Mouse (Mus musculus): Measurements from ENCODE around the gene Igdcc3. TPM values are rescaled to one million over a fixed set of nuclear protein-coding genes. Genes with fewer than 3 reads are reported as not detected.
A peak's percentile ranks its signal among the peaks of the same experiment; 100 is the strongest.
"Not testable (repeated sequence)": the region's sequence is repeated elsewhere in the genome, so short reads cannot be mapped to it uniquely, and the experiment has no call there.

The Igdcc3 gene
- polyA plus RNA-seq, 1 experiment from 2014 or later = 208 TPM

GRCm38 (mm10) chr9:65201381-65202164 lies 60.6 kb downstream of the Igdcc3 start:
- Histone ChIP-seq H3K36me3 (replicated peaks) (no peaks in the 10 kb centered on the region), H3K27ac (peak overlapping the region; percentile 88), H3K27me3 (ENCODE audit: poor library complexity, severe bottlenecking) (no peaks in the 10 kb centered on the region), H3K9me3 (no peaks in the 10 kb centered on the region), H3K4me1 (peaks cover 28% of the 10 kb centered on the region), H3K4me3 (peak overlapping the region; percentile 51)
- DNase-seq (ENCODE audit: extremely low spot score, low spot score) = peak; percentile 71
- 1% methylated on average over 18 of the region's 18 CpGs for WGBS

GRCm38 (mm10) chr9:65202165-65202754 lies 61.3 kb downstream of the Igdcc3 start:
- no peaks in the 10 kb centered on the region for H3K36me3 ChIP-seq (replicated peaks)
- H3K9me3 ChIP-seq = no peaks in the 10 kb centered on the region; the same call in 1 of the 2 replicates
- H3K4me3 ChIP-seq = peak overlapping the region; percentile 51
- no peaks in the 10 kb centered on the region for H3K27me3 ChIP-seq (ENCODE audit: poor library complexity, severe bottlenecking)
- H3K4me1 ChIP-seq = peaks cover 24% of the 10 kb centered on the region
- H3K27ac ChIP-seq = peak overlapping the region; percentile 88
- DNase-seq (ENCODE audit: extremely low spot score, low spot score) = no peak
- WGBS = 31% methylated on average over 10 of the region's 11 CpGs

DNA sequence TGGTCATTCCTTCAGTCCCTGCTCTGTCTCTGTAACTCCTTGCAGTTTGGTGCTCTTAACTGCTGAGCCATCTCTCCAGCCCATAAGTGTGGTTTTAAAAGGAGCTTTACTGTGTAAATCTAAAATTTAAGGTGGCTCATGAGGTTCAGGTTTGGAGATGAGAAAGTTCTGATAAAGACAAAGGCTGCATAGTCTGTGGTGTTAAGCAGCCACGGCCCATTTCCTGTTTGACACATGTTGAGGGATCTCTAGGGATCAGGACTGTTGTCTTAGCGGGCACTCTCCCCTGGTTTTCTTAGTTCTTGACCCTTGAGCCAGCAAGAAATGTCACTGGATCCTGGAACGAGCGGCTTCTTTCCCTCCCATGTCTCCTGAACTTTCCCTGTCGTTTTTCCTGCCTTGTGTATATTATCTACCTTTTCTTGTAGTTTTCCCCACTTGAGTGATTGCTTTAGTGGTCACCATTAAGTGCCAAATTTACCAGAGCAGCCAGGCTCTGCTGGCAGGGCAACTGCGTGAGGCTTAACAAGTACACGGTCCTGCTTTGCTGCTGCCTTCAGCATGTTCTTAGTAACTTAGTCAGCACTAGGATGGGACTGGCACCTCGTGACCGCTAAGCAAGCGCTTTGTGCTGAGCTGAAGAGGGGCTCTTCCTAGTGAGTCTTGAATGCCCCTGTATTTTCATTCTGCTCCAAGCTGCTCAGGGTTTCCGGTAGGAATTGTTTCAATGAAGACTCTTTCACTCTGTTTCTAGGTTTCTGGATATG lies 64.2 kb downstream of the Igdcc3 start:
- H3K9me3 ChIP-seq = no peaks in the 10 kb centered on the region; the same call in 1 of the 2 replicates
- DNase-seq (ENCODE audit: extremely low spot score, low spot score) = no peak
- WGBS = 73% methylated on average over 11 of the region's 11 CpGs
- no peak overlapping the region for H3K27ac ChIP-seq
- H3K27me3 ChIP-seq (ENCODE audit: poor library complexity, severe bottlenecking) = no peaks in the 10 kb centered on the region
- H3K36me3 ChIP-seq (replicated peaks) = no peaks in the 10 kb centered on the region
- peaks cover 11% of the 10 kb centered on the region for H3K4me1 ChIP-seq
- H3K4me3 ChIP-seq = no peak overlapping the region

DNA sequence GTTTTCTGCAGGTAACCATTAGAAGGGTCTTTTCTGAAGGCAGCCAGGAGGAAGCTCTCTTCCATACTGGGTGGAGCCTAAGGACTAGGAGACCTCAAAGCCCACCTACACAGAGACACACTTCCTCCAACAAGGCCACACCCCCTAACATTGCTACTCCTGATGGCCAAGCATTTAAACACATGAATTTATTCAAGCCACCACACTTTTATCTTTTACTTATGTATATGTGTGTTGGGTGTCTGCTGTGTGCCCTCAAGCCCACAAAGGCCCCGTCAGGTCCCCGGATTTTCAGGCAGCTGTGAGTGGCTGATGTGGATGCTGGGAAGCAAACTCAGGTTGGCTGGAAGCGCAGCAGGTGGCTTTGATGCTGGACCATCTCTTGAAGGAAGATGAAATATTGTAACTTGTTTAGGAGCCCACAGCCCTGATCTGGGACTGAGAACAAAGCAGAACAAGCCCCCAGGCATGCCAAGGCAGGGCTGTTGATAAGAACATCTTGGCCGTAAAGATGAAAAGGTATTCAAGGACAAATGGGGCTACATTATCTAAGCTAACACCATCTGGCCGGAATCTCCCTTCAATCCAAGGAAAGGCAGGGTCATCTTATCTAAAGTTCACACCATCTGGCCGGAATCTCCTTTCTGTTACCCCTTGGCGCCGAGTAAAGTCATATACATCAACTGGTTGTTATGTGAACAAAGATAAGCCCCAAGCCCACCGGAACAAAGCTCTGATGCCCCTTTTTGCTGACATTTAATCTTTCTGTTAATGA lies 66.2 kb downstream of the Igdcc3 start:
- H3K27me3 ChIP-seq (ENCODE audit: poor library complexity, severe bottlenecking); H3K4me1 ChIP-seq; H3K9me3 ChIP-seq; DNase-seq (ENCODE audit: extremely low spot score, low spot score); H3K36me3 ChIP-seq (replicated peaks); H3K27ac ChIP-seq; H3K4me3 ChIP-seq: not testable (repeated sequence)
- WGBS = 96% methylated on average over 9 of the region's 9 CpGs

- no peaks in the 10 kb centered on the region for H3K27me3 ChIP-seq (ENCODE audit: poor library complexity, severe bottlenecking)
- H3K4me1 ChIP-seq = 0 out of 2 replicates have a peak, but pooled peaks cover 5% of the 10 kb centered on the region
- no peak overlapping the region for H3K27ac ChIP-seq
- WGBS = 93% methylated on average over 32 of the region's 32 CpGs
- H3K36me3 ChIP-seq (replicated peaks) = no peaks in the 10 kb centered on the region
- no peak overlapping the region for H3K4me3 ChIP-seq
- no peak for DNase-seq (ENCODE audit: extremely low spot score, low spot score)
- H3K9me3 ChIP-seq = no peaks in the 10 kb centered on the region; the same call in 1 of the 2 replicates
Observed at GRCm38 (mm10) chr9:65208293-65209179, 67.5 kb downstream of the Igdcc3 start.

DNA sequence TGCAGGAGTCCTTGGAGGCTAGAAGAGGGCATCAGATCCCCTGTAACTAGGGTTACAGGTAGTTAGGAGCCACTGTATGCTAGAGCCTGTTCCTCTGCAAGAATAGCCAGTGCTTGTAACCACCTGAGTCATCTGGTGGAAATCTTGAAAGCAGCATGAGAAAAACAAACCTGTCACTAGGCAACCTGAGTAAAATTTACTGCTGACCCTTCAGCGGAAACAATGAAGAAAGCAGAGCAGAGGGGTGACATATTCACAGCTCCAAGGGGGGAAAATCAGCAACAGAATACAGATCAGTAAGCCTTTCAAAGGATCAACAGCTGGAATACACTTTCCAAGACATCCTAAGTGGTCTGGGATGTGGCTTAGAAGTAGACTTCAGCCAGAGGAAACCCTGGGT lies 70.6 kb downstream of the Igdcc3 start:
- H3K9me3 ChIP-seq = no peaks in the 10 kb centered on the region; the same call in 1 of the 2 replicates
- H3K4me1 ChIP-seq = peaks cover 29% of the 10 kb centered on the region
- no peak overlapping the region for H3K27ac ChIP-seq
- no peak for DNase-seq (ENCODE audit: extremely low spot score, low spot score)
- WGBS = 53% methylated on average over 1 of the region's 1 CpGs
- no peaks in the 10 kb centered on the region for H3K27me3 ChIP-seq (ENCODE audit: poor library complexity, severe bottlenecking)
- H3K36me3 ChIP-seq (replicated peaks) = no peaks in the 10 kb centered on the region
- no peak overlapping the region for H3K4me3 ChIP-seq

DNA sequence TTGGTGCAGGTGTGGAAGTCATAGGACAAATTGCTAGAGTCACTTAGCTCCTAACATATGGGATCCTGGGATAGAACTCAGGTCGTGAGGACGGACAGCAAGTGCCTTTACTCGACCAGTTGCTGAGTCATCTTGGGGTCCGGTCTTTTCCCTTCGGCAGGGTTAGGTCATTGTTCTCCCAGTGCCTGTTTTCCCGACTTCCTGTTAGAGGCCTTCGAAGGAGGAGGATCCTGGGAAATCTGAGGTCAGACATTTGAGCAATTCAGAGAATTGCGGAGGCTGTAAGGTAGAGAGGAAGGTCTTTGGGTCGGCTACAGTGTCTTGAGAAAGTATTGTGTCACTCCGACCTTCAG lies 73.4 kb downstream of the Igdcc3 start:
- Histone ChIP-seq H3K27ac (peak overlapping the region; percentile 91), H3K4me3 (peak overlapping the region; percentile 72), H3K9me3 (no peaks in the 10 kb centered on the region), H3K27me3 (ENCODE audit: poor library complexity, severe bottlenecking) (no peaks in the 10 kb centered on the region), H3K36me3 (replicated peaks) (no peaks in the 10 kb centered on the region), H3K4me1 (peaks cover 47% of the 10 kb centered on the region)
- no peak for DNase-seq (ENCODE audit: extremely low spot score, low spot score)
- 27% methylated on average over 10 of the region's 10 CpGs for WGBS

DNA sequence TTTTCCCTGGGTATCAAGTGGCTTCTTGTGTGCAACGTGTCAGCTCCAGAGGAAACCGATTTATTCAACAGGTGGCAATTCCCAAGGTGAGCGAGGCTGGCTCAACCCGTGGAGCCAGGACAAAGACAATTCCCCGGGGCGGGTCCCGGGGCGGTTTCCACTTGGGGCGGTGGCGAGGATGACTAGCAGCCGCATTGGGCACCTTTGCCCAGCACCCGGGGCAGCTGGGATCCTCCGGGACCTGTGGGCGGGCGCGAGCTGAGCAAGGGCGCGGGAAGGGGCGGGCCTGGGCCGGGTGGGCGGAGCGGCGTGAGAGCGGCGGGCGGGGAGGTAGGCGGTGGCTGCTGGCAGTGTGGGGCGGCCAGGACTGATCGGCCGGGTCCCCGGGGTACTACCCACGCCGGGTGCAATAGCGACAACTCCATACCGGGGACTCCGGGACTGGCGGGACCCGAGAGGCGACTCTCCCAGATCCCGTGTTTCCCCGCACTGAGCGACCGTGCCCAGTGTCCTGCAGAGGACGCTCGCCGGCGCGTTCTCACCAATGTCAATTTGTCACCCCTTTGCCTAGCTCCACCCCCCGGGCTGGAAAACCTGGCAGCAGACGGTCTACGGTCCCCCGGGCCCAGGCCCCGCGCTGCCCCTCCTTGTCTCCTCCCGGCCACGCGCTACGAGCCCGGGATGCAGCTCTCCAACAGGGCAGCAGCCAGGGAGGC lies 73.9 kb downstream of the Igdcc3 start:
- under 1% methylated on average over 55 of the region's 59 CpGs for WGBS
- no peaks in the 10 kb centered on the region for H3K36me3 ChIP-seq (replicated peaks)

DNA sequence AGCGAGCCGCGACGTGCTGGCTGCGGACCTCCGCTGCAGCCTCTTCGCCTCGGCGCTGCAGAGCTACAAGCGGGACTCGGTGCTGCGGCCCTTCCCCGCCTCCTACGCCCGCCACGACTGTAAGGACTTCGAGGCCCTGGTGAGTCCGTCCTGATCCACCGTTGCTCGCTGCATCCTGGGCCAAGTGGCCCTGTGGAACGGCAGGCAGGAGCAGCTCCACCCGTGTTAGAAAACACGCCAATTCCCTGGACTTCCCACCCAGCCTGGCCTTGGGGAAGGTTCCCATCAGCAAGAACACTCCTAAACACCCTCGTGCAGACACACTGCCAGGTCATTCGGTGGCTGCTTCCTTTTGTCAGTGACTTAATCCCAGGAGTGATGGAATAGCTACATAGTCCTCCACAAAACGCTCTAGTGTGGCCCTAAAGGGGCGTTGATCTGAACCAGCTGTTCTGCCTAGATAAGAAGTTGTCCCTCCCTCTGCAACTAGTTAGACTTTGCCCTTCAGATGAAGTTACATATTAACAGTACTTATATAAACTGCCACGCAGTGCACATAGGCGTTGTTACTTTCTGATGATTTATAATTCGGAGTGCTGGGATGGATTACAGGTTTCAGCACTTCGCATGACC lies 74.6 kb downstream of the Igdcc3 start:
- WGBS = 11% methylated on average over 31 of the region's 31 CpGs
- no peak for DNase-seq (ENCODE audit: extremely low spot score, low spot score)
- no peaks in the 10 kb centered on the region for H3K36me3 ChIP-seq (replicated peaks)

More for the DNA sequence above, 73.9 kb downstream of the Igdcc3 start:
- H3K9me3 ChIP-seq = no peaks in the 10 kb centered on the region
- H3K27me3 ChIP-seq (ENCODE audit: poor library complexity, severe bottlenecking) = no peaks in the 10 kb centered on the region
- H3K27ac ChIP-seq = peak overlapping the region; percentile 91
- H3K4me1 ChIP-seq = peaks cover 47% of the 10 kb centered on the region
- DNase-seq (ENCODE audit: extremely low spot score, low spot score) = peak; percentile 86
- peak overlapping the region; percentile 72 for H3K4me3 ChIP-seq

GRCm38 (mm10) chr9:65216972-65217371 lies 76.0 kb downstream of the Igdcc3 start:
- no peak for DNase-seq (ENCODE audit: extremely low spot score, low spot score)
- H3K36me3 ChIP-seq (replicated peaks) = no peaks in the 10 kb centered on the region
- H3K4me3 ChIP-seq = no peak overlapping the region
- 68% methylated on average over 8 of the region's 8 CpGs for WGBS
- no peaks in the 10 kb centered on the region for H3K9me3 ChIP-seq
- H3K27me3 ChIP-seq (ENCODE audit: poor library complexity, severe bottlenecking) = no peaks in the 10 kb centered on the region
- H3K4me1 ChIP-seq = peaks cover 46% of the 10 kb centered on the region
- 0 out of 2 replicates have a peak overlapping the region, but pooled peaks have one; percentile 16 for H3K27ac ChIP-seq

More for the DNA sequence above, 74.6 kb downstream of the Igdcc3 start:
- H3K4me3 ChIP-seq = peak overlapping the region; percentile 72
- H3K4me1 ChIP-seq = peaks cover 49% of the 10 kb centered on the region
- no peaks in the 10 kb centered on the region for H3K9me3 ChIP-seq
- no peaks in the 10 kb centered on the region for H3K27me3 ChIP-seq (ENCODE audit: poor library complexity, severe bottlenecking)
- H3K27ac ChIP-seq = peak overlapping the region; percentile 91

- H3K4me1 ChIP-seq = peaks cover 46% of the 10 kb centered on the region
Observed at GRCm38 (mm10) chr9:65217661-65218060, 76.7 kb downstream of the Igdcc3 start.

More at GRCm38 (mm10) chr9:65217661-65218060, 76.7 kb downstream of the Igdcc3 start:
- Histone ChIP-seq H3K9me3 (no peaks in the 10 kb centered on the region), H3K27ac (peak overlapping the region; percentile 3; the same call in 1 of the 2 replicates), H3K27me3 (ENCODE audit: poor library complexity, severe bottlenecking) (no peaks in the 10 kb centered on the region), H3K36me3 (replicated peaks) (no peaks in the 10 kb centered on the region), H3K4me3 (no peak overlapping the region)
- no peak for DNase-seq (ENCODE audit: extremely low spot score, low spot score)
- whole genome bisulfite sequencing = 75% methylated on average over 6 of the region's 6 CpGs
